In genomic region chr2:74578146-74578842, GRCm38 (mm10) we compare ENCODE assay signal across 8 mouse cellular contexts. TPM values are rescaled to one million over a fixed set of nuclear protein-coding genes. Genes with fewer than 3 reads are reported as not detected.
A peak's percentile ranks its signal among the peaks of the same experiment; 100 is the strongest.
DNase-seq lines count a peak whose midpoint lies in the region; ATAC-seq and TF ChIP-seq lines count a peak whose summit lies in the region.

No protein-coding gene starts in this region.

- peak overlapping the region; percentile 93 for H3K9ac ChIP-seq in embryonic facial prominence, embryonic 14.5 days (ENCODE audit: low read depth, low read length)
- H3K9ac ChIP-seq in heart, postnatal 0 days (replicated peaks; ENCODE audit: low read depth, low read length), result peak overlapping the region; percentile 96

- peaks cover 4% of the 10 kb centered on the region; the same call in 1 of the 2 replicates for H3K4me1 ChIP-seq in embryonic facial prominence, embryonic 14.5 days (ENCODE audit: control insufficient read depth, insufficient read depth, low read length)
- H3K4me1 ChIP-seq in heart, postnatal 0 days (ENCODE audit: control insufficient read depth, insufficient read depth), result 0 out of 2 replicates have a peak, but pooled peaks cover 4% of the 10 kb centered on the region

- under 1% methylated on average over 24 of the region's 55 CpGs for WGBS in embryonic facial prominence, embryonic 14.5 days
- under 1% methylated on average over 55 of the region's 55 CpGs for WGBS in heart, postnatal 0 days

- H3K4me3 ChIP-seq in embryonic facial prominence, embryonic 14.5 days (ENCODE audit: low read depth, low read length), result peak overlapping the region; percentile 98
- peak overlapping the region; percentile 100 for H3K4me3 ChIP-seq in heart, postnatal 0 days (ENCODE audit: low read depth, low read length)
- H3K4me3 ChIP-seq in left cerebral cortex, adult 2 months, result peak overlapping the region; percentile 95

- intact Hi-C loops in left cerebral cortex, adult 2 months (cut with DNase I), result loop anchor here (5.0 kb wide), 1 partner anchor 276 kb away; no protein-coding TSS in a partner anchor

- peak overlapping the region; percentile 79 for H3K4me2 ChIP-seq in embryonic facial prominence, embryonic 14.5 days (ENCODE audit: low read depth, low read length)
- peak overlapping the region; percentile 97 for H3K4me2 ChIP-seq in heart, postnatal 0 days (ENCODE audit: low read depth, low read length)

- H3K27me3 ChIP-seq in embryonic facial prominence, embryonic 14.5 days (replicated peaks; ENCODE audit: control insufficient read depth, insufficient read depth, low read length), result no peaks in the 10 kb centered on the region
- no peaks in the 10 kb centered on the region for H3K27me3 ChIP-seq in heart, postnatal 0 days (ENCODE audit: control insufficient read depth, insufficient read depth, low read length)

- peak overlapping the region; percentile 67; the same call in 1 of the 2 replicates for H3K27ac ChIP-seq in embryonic facial prominence, embryonic 14.5 days (replicated peaks; ENCODE audit: low read depth, low read length)
- peak overlapping the region; percentile 83 for H3K27ac ChIP-seq in heart, postnatal 0 days (ENCODE audit: low read depth)
- H3K27ac ChIP-seq in left cerebral cortex, adult 2 months, result peak overlapping the region; percentile 80

- TF ChIP-seq CTCF in heart, postnatal 0 days (IDR thresholded peaks at IDR 0.05; ENCODE audit: low read depth), result no peak
- TF ChIP-seq CTCF in left cerebral cortex, adult 2 months (IDR thresholded peaks at IDR 0.05), result no peak

- no peaks in the 10 kb centered on the region for H3K36me3 ChIP-seq in embryonic facial prominence, embryonic 14.5 days (ENCODE audit: control insufficient read depth, insufficient read depth, low read length)
- no peaks in the 10 kb centered on the region for H3K36me3 ChIP-seq in heart, postnatal 0 days (replicated peaks; ENCODE audit: control insufficient read depth, insufficient read depth, low read length)

- no peaks in the 10 kb centered on the region for H3K9me3 ChIP-seq in embryonic facial prominence, embryonic 14.5 days (ENCODE audit: control insufficient read depth, low read length)
- no peaks in the 10 kb centered on the region for H3K9me3 ChIP-seq in heart, postnatal 0 days (replicated peaks; ENCODE audit: control insufficient read depth, low read length)

- peak; percentile 15 for DNase-seq in gastrocnemius, adult 18-20 months (ENCODE audit: low spot score)
- DNase-seq in gastrocnemius, postnatal 10 days, result no peak
- peak; percentile 49 for DNase-seq in adipocyte (ENCODE audit: low spot score)
- peak; percentile 44 for DNase-seq in embryonic facial prominence, embryonic 14.5 days (ENCODE audit: low spot score)
- DNase-seq in heart, postnatal 0 days (ENCODE audit: low spot score), result peak; percentile 20
- DNase-seq in left cerebral cortex, adult 2 months (ENCODE audit: extremely low spot score in 1 of 2, low spot score in 2 of 2), result peak; percentile 28 to 36
- peak; percentile 33 to 39 for DNase-seq in lung, postnatal 4 days
- DNase-seq in right cerebral cortex, postnatal 14 days, result peak; percentile 27

- ATAC-seq in embryonic facial prominence, embryonic 14.5 days (ENCODE audit: low read depth), result peak; percentile 81
- peak; percentile 63 for ATAC-seq in heart, postnatal 0 days (ENCODE audit: insufficient read depth, low read depth)

- TF ChIP-seq EP300 in heart, postnatal 0 days (IDR thresholded peaks at IDR 0.05; ENCODE audit: low read depth), result no peak

RNA-seq across cellular contexts. Expression of gene Lnpk, which starts 0.9 kb away (rescaled TPM):
- total RNA-seq in gastrocnemius, adult 18-20 months (2021), result 10 to 100 TPM; 61.9 to 67.5 TPM
- total RNA-seq in gastrocnemius, postnatal 10 days (2021), result 10 to 100 TPM; 62.4 to 66.0 TPM
- polyA plus RNA-seq in embryonic facial prominence, embryonic 14.5 days (2014; fragmentation: Nextera tagmentation; extraction: Ambion mirVana), result 25.5 and 27.8 TPM in 2 replicates
- total RNA-seq in heart, postnatal 0 days (2014; rRNA removed; ENCODE audit: low replicate concordance), result 9.0 and 13.9 TPM in 2 replicates
- 12.3 and 12.6 TPM in 2 replicates for polyA plus RNA-seq in heart, postnatal 0 days (2015; fragmentation: Nextera tagmentation; extraction: Ambion mirVana)
- total RNA-seq in left cerebral cortex, adult 2 months (2021), result 10 to 100 TPM; 73.0 to 75.9 TPM
